Mouse (Mus musculus): ENCODE results near the gene Olfr51. TPM values are rescaled to one million over a fixed set of nuclear protein-coding genes. Genes with fewer than 3 reads are reported as not detected.

The Olfr51 gene
- not detected in 2 replicates for polyA plus RNA-seq (2014; fragmentation: Nextera tagmentation; extraction: Ambion mirVana)

DNA sequence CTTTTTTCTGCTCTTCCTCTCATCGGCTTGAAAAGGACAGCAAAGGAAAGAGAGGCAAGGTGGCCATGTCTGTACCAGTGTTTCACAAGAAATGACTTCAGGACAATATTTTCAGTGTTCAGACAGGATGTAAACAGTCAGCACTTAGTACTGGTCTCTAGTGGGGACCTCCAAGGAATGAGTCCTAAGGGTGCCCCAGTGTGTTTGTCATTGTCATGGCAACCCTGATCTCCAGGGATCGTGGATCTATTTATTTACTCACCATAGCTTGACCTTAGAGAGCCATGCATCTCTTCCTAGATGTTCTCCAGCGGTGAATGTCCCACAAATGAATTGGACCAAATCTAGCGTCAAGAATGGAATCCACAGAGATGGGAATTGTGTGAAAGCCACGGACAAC, at the start of gene Olfr51:
Olfr51 (plus strand) TSS at position 301 of the 400 bp plus-strand sequence.
- Histone ChIP-seq H3K4me2 (replicated peaks; ENCODE audit: low read depth, low read length) (no peak within 1 kb of the TSS), H3K4me3 (ENCODE audit: low read depth, low read length) (no peak within 1 kb of the TSS), H3K9me3 (ENCODE audit: control insufficient read depth, low read length) (no peaks in the 10 kb centered on the region), H3K27ac (ENCODE audit: low read depth, low read length) (no peak within 1 kb of the TSS), H3K36me3 (ENCODE audit: control insufficient read depth, insufficient read depth, low read length) (no peaks in the 10 kb centered on the region), H3K4me1 (replicated peaks; ENCODE audit: control insufficient read depth, insufficient read depth, low read length) (no peaks in the 10 kb centered on the region), H3K27me3 (ENCODE audit: control insufficient read depth, insufficient read depth, low read length) (no peaks in the 10 kb centered on the region), H3K9ac (ENCODE audit: low read depth, low read length) (no peak within 1 kb of the TSS)
- DNase-seq (ENCODE audit: low spot score) (no peak), ATAC-seq (ENCODE audit: low FRiP score) (no peak)
- 80% methylated on average over 5 of the region's 5 CpGs for WGBS

DNA sequence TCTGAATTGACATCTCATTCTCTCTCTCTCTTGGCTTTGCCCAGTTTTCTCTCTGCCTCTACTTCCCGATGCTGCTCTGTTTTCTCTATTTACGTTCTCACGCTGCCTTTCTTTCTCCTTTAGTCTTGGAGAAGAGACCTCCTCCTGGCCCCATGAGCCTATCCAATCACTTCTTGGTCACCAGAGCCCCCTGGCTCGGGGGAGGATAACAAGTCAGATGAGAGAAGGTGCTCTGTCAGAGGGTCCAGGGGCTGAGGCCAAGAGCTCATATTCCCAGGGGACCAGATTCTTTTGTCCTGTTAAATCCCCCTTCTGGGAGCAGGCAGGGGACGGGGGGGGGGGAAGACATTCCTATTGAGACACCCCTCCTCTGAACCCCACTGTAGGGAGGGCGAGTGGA, 49.7 kb upstream of the Olfr51 start, which contains the start of gene Prop1:
Prop1 (minus strand) TSS at position 101 of the 400 bp plus-strand sequence.
- no peak for DNase-seq (ENCODE audit: low spot score)
- H3K4me2 ChIP-seq (replicated peaks; ENCODE audit: low read depth, low read length), result no peak within 1 kb of the TSS
- H3K4me3 ChIP-seq (ENCODE audit: low read depth, low read length), result no peak within 1 kb of the TSS
- no peaks in the 10 kb centered on the region for H3K4me1 ChIP-seq (replicated peaks; ENCODE audit: control insufficient read depth, insufficient read depth, low read length)
- no peaks in the 10 kb centered on the region for H3K27me3 ChIP-seq (ENCODE audit: control insufficient read depth, insufficient read depth, low read length)
- H3K27ac ChIP-seq (ENCODE audit: low read depth, low read length), result no peak within 1 kb of the TSS
- no peak within 1 kb of the TSS for H3K9ac ChIP-seq (ENCODE audit: low read depth, low read length)
- H3K9me3 ChIP-seq (ENCODE audit: control insufficient read depth, low read length), result no peaks in the 10 kb centered on the region
- no peaks in the 10 kb centered on the region for H3K36me3 ChIP-seq (ENCODE audit: control insufficient read depth, insufficient read depth, low read length)
- WGBS, result 68% methylated on average over 6 of the region's 6 CpGs
- no peak for ATAC-seq (ENCODE audit: low FRiP score)

DNA sequence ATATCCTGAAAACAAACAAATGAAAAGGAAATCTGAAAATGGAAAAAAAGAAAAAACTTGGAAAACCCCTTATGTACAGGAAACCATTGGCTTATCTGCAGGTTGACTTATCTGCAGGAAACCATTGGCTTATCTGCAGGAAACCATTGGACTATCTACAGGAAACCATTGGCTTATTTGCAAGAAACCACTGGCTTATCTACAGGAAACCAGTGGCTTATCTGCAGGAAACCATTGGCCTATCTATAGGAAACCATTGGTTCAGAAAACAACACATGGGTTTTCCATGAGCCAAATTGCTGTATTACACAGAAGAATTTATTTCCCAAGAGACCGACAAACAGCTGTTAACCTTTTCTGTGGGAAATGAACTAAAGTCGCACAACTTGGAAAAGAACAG, 38.5 kb upstream of the Olfr51 start:
- no peak for DNase-seq (ENCODE audit: low spot score)

DNA sequence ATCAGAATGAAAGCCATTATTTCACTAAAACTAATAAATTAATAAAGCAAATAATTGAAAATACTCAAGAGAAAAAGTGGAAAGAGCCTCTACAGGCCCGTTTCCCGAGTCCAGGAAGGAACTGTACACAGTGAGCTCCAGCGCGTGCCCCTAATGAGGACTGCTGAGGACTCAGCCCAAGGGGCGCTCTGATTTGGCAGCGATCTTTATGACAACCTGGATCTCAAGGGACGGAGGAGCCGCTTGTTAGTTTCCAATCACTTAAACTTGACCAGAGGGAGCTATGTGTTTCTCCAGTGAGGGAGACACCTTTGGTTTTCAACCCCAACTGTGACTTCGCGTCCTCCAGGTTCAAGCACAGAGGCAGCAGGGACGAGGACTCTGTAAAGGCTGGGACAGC, 37.2 kb upstream of the Olfr51 start, which contains the start of gene Olfr1378:
Olfr1378 (plus strand) TSS at position 301 of the 400 bp plus-strand sequence.
- no peaks in the 10 kb centered on the region for H3K4me1 ChIP-seq (replicated peaks; ENCODE audit: control insufficient read depth, insufficient read depth, low read length)

More for the DNA sequence above, 38.5 kb upstream of the Olfr51 start:
- whole genome bisulfite sequencing, result 97% methylated on average over 2 of the region's 2 CpGs
- Histone ChIP-seq H3K9me3 (ENCODE audit: control insufficient read depth, low read length) (no peaks in the 10 kb centered on the region), H3K27me3 (ENCODE audit: control insufficient read depth, insufficient read depth, low read length) (no peaks in the 10 kb centered on the region), H3K9ac (ENCODE audit: low read depth, low read length) (no peak overlapping the region), H3K4me2 (replicated peaks; ENCODE audit: low read depth, low read length) (no peak overlapping the region), H3K27ac (ENCODE audit: low read depth, low read length) (no peak overlapping the region), H3K4me3 (ENCODE audit: low read depth, low read length) (no peak overlapping the region), H3K36me3 (ENCODE audit: control insufficient read depth, insufficient read depth, low read length) (no peaks in the 10 kb centered on the region), H3K4me1 (replicated peaks; ENCODE audit: control insufficient read depth, insufficient read depth, low read length) (no peaks in the 10 kb centered on the region)
- no peak for ATAC-seq (ENCODE audit: low FRiP score)

DNA sequence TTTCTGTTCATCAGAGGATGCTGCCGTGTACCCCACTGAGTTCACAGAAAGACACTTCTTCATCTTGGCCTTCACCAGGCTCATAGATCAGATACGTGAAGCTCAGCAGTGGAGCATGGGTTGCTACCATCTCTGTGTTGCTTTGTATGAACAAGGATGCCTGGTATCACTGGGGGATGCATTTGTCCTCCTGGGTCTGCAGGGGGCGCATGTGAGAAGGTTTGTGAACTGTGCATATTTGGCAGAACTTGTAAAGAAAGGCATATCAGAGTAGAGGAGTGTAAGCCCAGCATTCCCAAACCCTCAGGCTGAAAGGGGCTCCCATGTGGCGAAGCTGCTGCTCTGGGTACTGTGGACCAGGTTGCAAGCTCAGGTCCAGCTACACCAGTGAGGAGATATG, 26.2 kb upstream of the Olfr51 start:
- Histone ChIP-seq H3K27me3 (ENCODE audit: control insufficient read depth, insufficient read depth, low read length) (no peaks in the 10 kb centered on the region), H3K4me2 (replicated peaks; ENCODE audit: low read depth, low read length) (no peak overlapping the region), H3K9ac (ENCODE audit: low read depth, low read length) (no peak overlapping the region), H3K9me3 (ENCODE audit: control insufficient read depth, low read length) (no peaks in the 10 kb centered on the region), H3K4me1 (replicated peaks; ENCODE audit: control insufficient read depth, insufficient read depth, low read length) (no peaks in the 10 kb centered on the region), H3K27ac (ENCODE audit: low read depth, low read length) (no peak overlapping the region), H3K36me3 (ENCODE audit: control insufficient read depth, insufficient read depth, low read length) (no peaks in the 10 kb centered on the region), H3K4me3 (ENCODE audit: low read depth, low read length) (no peak overlapping the region)
- peak; percentile 17 for DNase-seq (ENCODE audit: low spot score)
- 77% methylated on average over 4 of the region's 4 CpGs for WGBS
- no peak for ATAC-seq (ENCODE audit: low FRiP score)

More for the DNA sequence above, 37.2 kb upstream of the Olfr51 start, which contains the start of gene Olfr1378:
- H3K9ac ChIP-seq (ENCODE audit: low read depth, low read length), result no peak within 1 kb of the TSS
- no peaks in the 10 kb centered on the region for H3K36me3 ChIP-seq (ENCODE audit: control insufficient read depth, insufficient read depth, low read length)
- no peak within 1 kb of the TSS for H3K4me2 ChIP-seq (replicated peaks; ENCODE audit: low read depth, low read length)
- WGBS, result 87% methylated on average over 11 of the region's 11 CpGs
- H3K27ac ChIP-seq (ENCODE audit: low read depth, low read length), result no peak within 1 kb of the TSS
- DNase-seq (ENCODE audit: low spot score) (no peak), ATAC-seq (ENCODE audit: low FRiP score) (no peak)
- H3K27me3 ChIP-seq (ENCODE audit: control insufficient read depth, insufficient read depth, low read length), result no peaks in the 10 kb centered on the region
- no peaks in the 10 kb centered on the region for H3K9me3 ChIP-seq (ENCODE audit: control insufficient read depth, low read length)
- H3K4me3 ChIP-seq (ENCODE audit: low read depth, low read length), result no peak within 1 kb of the TSS

DNA sequence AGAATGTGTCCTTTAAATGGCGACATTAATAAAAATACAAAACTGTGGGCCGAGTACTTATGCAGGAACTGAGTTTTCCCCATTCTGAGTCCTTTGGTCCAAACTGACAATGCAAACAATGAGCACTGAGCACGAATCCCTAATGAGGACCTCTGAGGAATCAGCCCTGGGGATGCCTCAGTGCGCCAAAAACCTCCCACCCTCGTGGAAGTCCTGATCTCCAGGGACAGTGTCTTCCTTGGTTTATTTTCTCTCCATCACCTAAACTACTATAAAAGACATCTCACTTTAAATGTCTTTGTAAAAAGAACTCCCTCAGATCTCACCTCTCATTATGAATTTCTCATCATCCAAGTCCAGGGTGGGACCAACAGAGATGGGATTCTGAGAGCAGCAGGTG, 21.7 kb upstream of the Olfr51 start, which contains the start of gene Olfr1377:
Olfr1377 (plus strand) TSS at position 301 of the 400 bp plus-strand sequence.
- DNase-seq (ENCODE audit: low spot score), result no peak
- Histone ChIP-seq H3K4me2 (replicated peaks; ENCODE audit: low read depth, low read length) (no peak within 1 kb of the TSS), H3K36me3 (ENCODE audit: control insufficient read depth, insufficient read depth, low read length) (no peaks in the 10 kb centered on the region), H3K4me3 (ENCODE audit: low read depth, low read length) (no peak within 1 kb of the TSS), H3K4me1 (replicated peaks; ENCODE audit: control insufficient read depth, insufficient read depth, low read length) (no peaks in the 10 kb centered on the region), H3K27ac (ENCODE audit: low read depth, low read length) (no peak within 1 kb of the TSS), H3K27me3 (ENCODE audit: control insufficient read depth, insufficient read depth, low read length) (no peaks in the 10 kb centered on the region), H3K9me3 (ENCODE audit: control insufficient read depth, low read length) (no peaks in the 10 kb centered on the region), H3K9ac (ENCODE audit: low read depth, low read length) (no peak within 1 kb of the TSS)
- no peak for ATAC-seq (ENCODE audit: low FRiP score)
- 73% methylated on average over 5 of the region's 5 CpGs for WGBS

DNA sequence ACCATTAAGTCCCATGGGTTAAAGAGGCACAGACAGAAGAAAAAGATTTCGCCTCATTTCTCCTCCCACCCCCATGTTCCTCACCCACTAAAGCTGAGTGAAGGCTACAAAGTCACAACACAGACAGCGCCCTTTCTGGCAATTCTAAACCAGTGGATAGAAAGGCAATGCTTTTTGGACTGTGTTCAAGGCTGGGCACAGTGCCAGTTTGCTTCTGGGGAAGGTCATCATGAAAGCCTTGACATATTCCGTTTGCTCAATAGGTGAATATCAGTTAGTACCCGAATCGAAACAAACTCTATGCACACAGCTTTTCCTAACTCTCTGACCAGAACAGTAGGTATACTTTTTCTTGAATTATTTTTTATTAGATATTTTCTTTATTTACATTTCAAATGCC, 8.4 kb downstream of the Olfr51 start:
- 89% methylated on average over 5 of the region's 5 CpGs for WGBS
- DNase-seq (ENCODE audit: low spot score), result no peak

DNA sequence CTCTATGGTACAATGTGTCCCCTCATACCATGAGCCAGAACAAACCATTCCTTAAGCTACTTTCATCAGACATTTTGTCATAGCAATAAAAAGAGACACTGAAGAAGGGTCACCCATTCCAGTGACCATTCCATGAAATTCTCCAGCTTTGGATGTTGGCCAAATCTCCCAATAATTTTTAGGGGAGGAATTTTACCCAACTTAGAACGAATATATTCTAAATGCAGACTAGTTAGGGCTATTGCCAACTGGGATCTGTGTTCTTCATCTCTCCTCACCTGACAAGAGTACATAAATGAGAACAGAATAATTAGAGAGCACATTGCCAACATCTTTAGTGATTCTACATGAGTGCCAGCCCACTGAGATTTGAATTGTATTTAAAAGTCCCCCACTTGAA, 10.5 kb downstream of the Olfr51 start, which contains the start of gene Olfr54:
Olfr54 (plus strand) TSS at position 301 of the 400 bp plus-strand sequence.
- no peaks in the 10 kb centered on the region for H3K27me3 ChIP-seq (ENCODE audit: control insufficient read depth, insufficient read depth, low read length)
- ATAC-seq (ENCODE audit: low FRiP score), result no peak
- H3K4me1 ChIP-seq (replicated peaks; ENCODE audit: control insufficient read depth, insufficient read depth, low read length), result no peaks in the 10 kb centered on the region
- no peak within 1 kb of the TSS for H3K4me3 ChIP-seq (ENCODE audit: low read depth, low read length)
- H3K9me3 ChIP-seq (ENCODE audit: control insufficient read depth, low read length), result no peaks in the 10 kb centered on the region
- no peak within 1 kb of the TSS for H3K9ac ChIP-seq (ENCODE audit: low read depth, low read length)
- H3K4me2 ChIP-seq (replicated peaks; ENCODE audit: low read depth, low read length), result no peak within 1 kb of the TSS
- 87% methylated on average over 1 of the region's 1 CpGs for WGBS
- no peak within 1 kb of the TSS for H3K27ac ChIP-seq (ENCODE audit: low read depth, low read length)
- DNase-seq (ENCODE audit: low spot score), result no peak
- H3K36me3 ChIP-seq (ENCODE audit: control insufficient read depth, insufficient read depth, low read length), result no peaks in the 10 kb centered on the region

More for the DNA sequence above, 8.4 kb downstream of the Olfr51 start:
- no peaks in the 10 kb centered on the region for H3K4me1 ChIP-seq (replicated peaks; ENCODE audit: control insufficient read depth, insufficient read depth, low read length)
- no peak overlapping the region for H3K27ac ChIP-seq (ENCODE audit: low read depth, low read length)
- no peak overlapping the region for H3K9ac ChIP-seq (ENCODE audit: low read depth, low read length)
- ATAC-seq (ENCODE audit: low FRiP score), result no peak
- H3K4me3 ChIP-seq (ENCODE audit: low read depth, low read length), result no peak overlapping the region
- no peaks in the 10 kb centered on the region for H3K36me3 ChIP-seq (ENCODE audit: control insufficient read depth, insufficient read depth, low read length)
- H3K4me2 ChIP-seq (replicated peaks; ENCODE audit: low read depth, low read length), result no peak overlapping the region
- no peaks in the 10 kb centered on the region for H3K27me3 ChIP-seq (ENCODE audit: control insufficient read depth, insufficient read depth, low read length)
- no peaks in the 10 kb centered on the region for H3K9me3 ChIP-seq (ENCODE audit: control insufficient read depth, low read length)

DNA sequence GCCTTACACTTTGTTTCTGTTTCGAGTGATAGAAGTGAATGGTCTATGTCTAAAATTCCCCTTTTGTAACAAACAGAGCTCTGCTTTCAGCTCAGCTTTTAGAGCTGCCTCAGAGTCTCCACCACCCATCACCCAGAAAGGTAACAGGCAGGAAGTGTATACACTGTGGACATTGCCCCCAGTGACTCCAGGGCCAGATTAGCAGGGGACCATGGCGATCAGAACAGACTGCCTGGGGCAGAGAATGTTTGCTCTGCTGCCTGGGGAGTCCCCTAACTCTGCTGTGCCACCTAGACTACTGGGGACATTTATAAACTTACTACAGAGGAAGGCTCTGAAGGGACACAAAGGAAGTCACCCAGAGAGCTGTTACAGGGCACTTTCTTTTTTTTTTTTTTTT, 12.9 kb downstream of the Olfr51 start:
- Histone ChIP-seq H3K9me3 (ENCODE audit: control insufficient read depth, low read length) (no peaks in the 10 kb centered on the region), H3K4me3 (ENCODE audit: low read depth, low read length) (no peak overlapping the region), H3K4me1 (replicated peaks; ENCODE audit: control insufficient read depth, insufficient read depth, low read length) (no peaks in the 10 kb centered on the region), H3K4me2 (replicated peaks; ENCODE audit: low read depth, low read length) (no peak overlapping the region), H3K9ac (ENCODE audit: low read depth, low read length) (no peak overlapping the region), H3K27ac (ENCODE audit: low read depth, low read length) (no peak overlapping the region), H3K27me3 (ENCODE audit: control insufficient read depth, insufficient read depth, low read length) (no peaks in the 10 kb centered on the region), H3K36me3 (ENCODE audit: control insufficient read depth, insufficient read depth, low read length) (no peaks in the 10 kb centered on the region)
- DNase-seq (ENCODE audit: low spot score) (no peak), ATAC-seq (ENCODE audit: low FRiP score) (no peak)
- 49% methylated on average over 2 of the region's 2 CpGs for WGBS

Data from hindbrain, embryonic 11.5 days (tissue).